Mouse (Mus musculus): Measurements from ENCODE around the gene Psmb10. TPM values are rescaled to one million over a fixed set of nuclear protein-coding genes. Genes with fewer than 3 reads are reported as not detected.

The Psmb10 gene
- polyA plus RNA-seq, 1 experiment from 2014 or later, result 33.8 TPM

DNA sequence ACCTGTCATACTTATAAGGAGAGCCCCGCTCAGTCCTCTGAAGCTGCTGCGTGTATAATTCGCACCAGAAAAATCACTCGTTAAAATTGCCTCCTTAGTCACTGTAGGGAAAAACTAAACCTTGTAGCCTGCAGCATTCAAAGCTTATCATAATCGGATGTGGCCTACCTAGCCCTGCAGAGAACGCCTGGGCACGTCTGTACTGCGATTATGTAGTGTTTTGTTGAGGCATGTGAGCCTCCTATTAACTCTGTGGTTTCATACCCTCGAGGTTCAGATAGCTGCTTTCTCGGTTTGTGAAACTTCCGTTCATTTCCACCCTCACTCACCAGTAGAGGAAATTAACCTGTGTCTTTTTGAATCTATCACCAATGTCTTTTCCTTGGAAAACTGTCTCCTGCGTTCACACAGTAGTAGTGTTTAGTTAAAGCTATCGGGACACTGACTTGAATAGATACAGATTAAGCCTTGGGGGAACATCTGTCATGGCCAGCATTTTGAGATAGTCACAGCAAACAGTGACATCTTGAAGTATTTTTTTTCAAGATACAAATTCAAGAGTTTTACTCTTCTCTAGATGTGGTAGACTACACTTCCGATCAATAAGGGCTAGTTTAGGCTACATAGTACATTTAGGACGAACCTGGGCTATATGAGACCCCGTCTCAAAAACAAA is 37.2 kb downstream of the Psmb10 start:
- 25% methylated on average over 16 of the region's 16 CpGs for WGBS
- ATAC-seq (ENCODE audit: insufficient number of reproducible peaks, low FRiP score, low TSS enrichment, low read depth), result no peak

DNA sequence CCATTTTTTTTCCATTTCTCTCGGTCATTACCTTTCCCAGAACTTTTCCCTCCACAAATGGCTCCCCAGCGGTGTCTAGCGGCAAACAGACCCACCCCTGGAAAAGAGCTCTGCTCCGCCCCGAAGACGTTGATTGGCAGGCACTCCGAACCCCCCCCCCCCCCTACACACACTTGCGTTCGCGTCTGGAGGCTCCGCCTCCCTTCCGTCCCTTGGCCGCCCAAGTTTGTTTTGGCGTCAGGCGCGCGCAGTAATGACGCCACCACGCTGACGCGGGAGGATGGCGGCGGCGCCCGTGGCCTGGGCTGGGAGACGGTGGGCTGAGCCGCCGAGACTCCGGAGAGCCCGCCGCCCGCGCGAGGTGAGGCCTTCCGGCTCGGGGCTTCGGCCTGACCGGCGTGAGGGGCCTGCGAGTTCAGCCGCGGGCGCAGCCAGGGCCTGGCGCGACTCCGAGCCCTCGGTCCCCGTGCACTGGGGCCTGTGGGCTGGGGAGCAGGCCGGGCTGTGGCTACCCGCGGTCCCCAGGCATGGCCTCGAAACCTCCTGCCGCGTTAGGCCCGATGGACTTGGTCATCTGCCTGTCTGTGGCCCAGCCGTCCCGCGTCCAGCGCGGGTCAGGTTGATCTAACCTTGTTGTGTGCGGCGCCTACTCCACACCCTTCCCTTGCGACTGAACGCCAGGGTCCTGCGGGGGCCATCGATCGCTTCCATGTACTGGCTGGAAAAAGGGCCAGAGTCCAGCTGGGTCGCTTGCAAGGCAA is 37.9 kb downstream of the Psmb10 start, which contains the start of gene Pskh1:
Pskh1 (plus strand) TSS at position 262 of the 761 bp plus-strand sequence.
- peak within 1 kb of the TSS; percentile 93 for H3K4me3 ChIP-seq (replicated peaks)
- no peaks in the 10 kb centered on the region for H3K9me3 ChIP-seq (replicated peaks)
- under 1% methylated on average over 68 of the region's 68 CpGs for WGBS
- H3K27me3 ChIP-seq, result no peaks in the 10 kb centered on the region
- H3K9ac ChIP-seq, result peak within 1 kb of the TSS; percentile 100
- peak; percentile 93 for ATAC-seq (ENCODE audit: insufficient number of reproducible peaks, low FRiP score, low TSS enrichment, low read depth)
- peak within 1 kb of the TSS; percentile 75 for H3K4me2 ChIP-seq (replicated peaks)
- peaks cover 10% of the 10 kb centered on the region; the same call in 1 of the 2 replicates for H3K4me1 ChIP-seq
- H3K27ac ChIP-seq (replicated peaks), result peak within 1 kb of the TSS; percentile 91
- H3K36me3 ChIP-seq, result no peaks in the 10 kb centered on the region

More for the DNA sequence above, 37.2 kb downstream of the Psmb10 start:
- Histone ChIP-seq H3K4me3 (replicated peaks) (peak overlapping the region; percentile 93), H3K4me2 (replicated peaks) (peak overlapping the region; percentile 75), H3K9me3 (replicated peaks) (no peaks in the 10 kb centered on the region), H3K27me3 (no peaks in the 10 kb centered on the region), H3K4me1 (peaks cover 10% of the 10 kb centered on the region; the same call in 1 of the 2 replicates), H3K9ac (peak overlapping the region; percentile 100), H3K36me3 (no peaks in the 10 kb centered on the region), H3K27ac (replicated peaks) (peak overlapping the region; percentile 91)

DNA sequence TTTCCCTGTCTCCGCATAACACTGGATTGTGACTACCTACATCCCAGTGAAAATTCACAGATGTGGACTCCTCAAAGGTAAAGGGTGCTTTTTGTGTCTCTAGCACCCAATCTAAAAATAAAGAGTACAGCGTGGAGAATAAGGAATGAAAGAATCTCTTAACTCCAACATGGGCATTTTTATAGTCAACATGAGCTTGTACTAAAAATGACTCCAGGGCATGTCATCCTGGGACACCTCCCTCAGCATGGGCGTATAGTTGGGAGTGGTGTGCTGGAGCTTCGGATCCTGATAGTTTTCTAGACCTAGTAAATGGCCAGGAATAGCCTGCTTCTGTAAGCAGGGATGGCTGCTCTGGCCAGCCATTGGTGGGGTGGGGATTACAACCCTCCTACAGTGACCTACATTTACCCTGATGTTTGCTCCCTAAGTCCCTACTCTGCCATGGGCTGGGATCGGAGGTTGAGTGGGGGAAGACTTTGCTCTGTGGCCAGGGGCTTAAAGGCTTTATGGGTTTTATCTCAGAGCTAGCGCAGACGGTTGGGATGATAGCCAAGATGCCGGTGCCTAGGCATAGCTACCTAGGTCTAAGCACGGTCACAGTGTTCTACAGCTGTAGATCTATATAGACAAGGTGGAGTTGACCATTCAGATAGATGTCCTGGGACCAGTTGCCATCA is 40.3 kb downstream of the Psmb10 start:
- Histone ChIP-seq H3K36me3 (peaks cover 14% of the 10 kb centered on the region), H3K9me3 (replicated peaks) (no peaks in the 10 kb centered on the region), H3K27ac (replicated peaks) (no peak overlapping the region), H3K4me3 (replicated peaks) (no peak overlapping the region), H3K27me3 (no peaks in the 10 kb centered on the region), H3K9ac (no peak overlapping the region), H3K4me2 (replicated peaks) (no peak overlapping the region), H3K4me1 (peaks cover 16% of the 10 kb centered on the region)
- ATAC-seq (ENCODE audit: insufficient number of reproducible peaks, low FRiP score, low TSS enrichment, low read depth), result no peak
- WGBS, result 73% methylated on average over 9 of the region's 9 CpGs

DNA sequence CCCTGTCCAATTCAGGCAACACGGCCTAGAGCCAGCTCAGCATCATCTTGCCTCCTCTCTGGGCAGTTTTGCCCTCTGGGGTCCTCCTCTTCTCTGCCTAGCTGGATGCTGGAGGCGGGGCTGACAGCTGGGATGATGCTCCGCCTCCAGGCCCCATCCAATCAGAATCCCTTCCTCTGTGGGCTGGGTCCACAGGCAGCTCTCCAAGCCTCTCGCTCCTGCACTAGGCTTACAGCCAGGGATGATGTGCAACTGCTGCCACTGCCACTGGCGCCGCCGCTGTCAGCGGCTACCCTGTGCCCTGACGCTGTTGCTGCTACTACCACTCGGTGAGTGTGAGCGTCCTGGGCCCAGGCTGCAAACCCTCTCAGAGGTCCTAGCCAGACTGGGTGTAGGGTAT is 44.9 kb downstream of the Psmb10 start, which contains the start of gene Nrn1l:
Nrn1l (plus strand) TSS at position 229 of the 400 bp plus-strand sequence.
- Histone ChIP-seq H3K4me2 (replicated peaks) (no peak within 1 kb of the TSS), H3K27me3 (no peaks in the 10 kb centered on the region), H3K4me1 (peaks cover 6% of the 10 kb centered on the region), H3K9me3 (replicated peaks) (no peaks in the 10 kb centered on the region), H3K36me3 (peaks cover 60% of the 10 kb centered on the region), H3K27ac (replicated peaks) (no peak within 1 kb of the TSS), H3K9ac (no peak within 1 kb of the TSS), H3K4me3 (replicated peaks) (no peak within 1 kb of the TSS)
- ATAC-seq (ENCODE audit: insufficient number of reproducible peaks, low FRiP score, low TSS enrichment, low read depth), result peak; percentile 84
- 6% methylated on average over 11 of the region's 11 CpGs for WGBS

DNA sequence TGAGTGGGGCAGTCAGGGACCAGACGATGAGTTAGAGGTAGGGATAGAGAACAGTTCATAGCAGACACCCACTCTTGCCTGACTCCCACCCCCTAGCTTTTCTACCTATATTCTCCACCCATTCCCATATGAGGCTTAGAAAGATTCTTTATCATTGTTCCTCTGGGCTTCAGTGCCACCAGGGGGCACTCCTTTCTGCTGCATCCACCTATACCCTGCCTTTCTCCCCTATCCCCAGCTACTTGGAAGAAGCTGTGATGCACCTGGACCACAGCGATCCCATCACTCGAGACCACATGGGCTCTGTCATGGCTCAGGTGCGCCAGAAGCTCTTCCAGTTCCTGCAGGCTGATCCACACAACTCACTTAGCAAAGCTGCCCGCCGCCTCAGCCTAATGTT is 45.8 kb downstream of the Psmb10 start:
- Histone ChIP-seq H3K9ac (no peak overlapping the region), H3K9me3 (replicated peaks) (no peaks in the 10 kb centered on the region), H3K27me3 (no peaks in the 10 kb centered on the region), H3K36me3 (peaks cover 69% of the 10 kb centered on the region), H3K4me1 (peaks cover 6% of the 10 kb centered on the region), H3K4me2 (replicated peaks) (no peak overlapping the region), H3K4me3 (replicated peaks) (no peak overlapping the region), H3K27ac (replicated peaks) (no peak overlapping the region)
- ATAC-seq (ENCODE audit: insufficient number of reproducible peaks, low FRiP score, low TSS enrichment, low read depth), result no peak
- 82% methylated on average over 6 of the region's 6 CpGs for WGBS

DNA sequence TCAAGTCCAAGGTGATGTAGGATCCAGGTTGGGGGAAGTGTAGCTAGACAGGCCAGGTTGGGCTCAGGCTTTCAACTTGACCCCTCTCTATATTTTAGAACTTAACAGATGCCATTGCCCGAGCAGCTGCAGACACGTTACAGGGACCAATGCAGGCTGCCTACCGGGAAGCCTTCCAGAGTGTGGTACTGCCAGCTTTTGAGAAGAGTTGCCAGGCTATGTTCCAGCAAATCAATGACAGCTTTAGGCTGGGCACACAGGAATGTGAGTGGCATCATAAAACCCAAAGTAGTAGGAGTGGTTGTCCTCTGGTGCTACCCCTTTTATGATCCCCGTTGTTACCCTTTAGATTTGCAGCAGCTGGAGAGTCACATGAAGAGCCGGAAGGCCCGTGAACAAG is 47.4 kb downstream of the Psmb10 start:
- Histone ChIP-seq H3K27ac (replicated peaks) (no peak overlapping the region), H3K4me1 (peaks cover 6% of the 10 kb centered on the region), H3K9ac (no peak overlapping the region), H3K4me3 (replicated peaks) (no peak overlapping the region), H3K9me3 (replicated peaks) (no peaks in the 10 kb centered on the region), H3K36me3 (peaks cover 84% of the 10 kb centered on the region), H3K4me2 (replicated peaks) (no peak overlapping the region), H3K27me3 (no peaks in the 10 kb centered on the region)
- 85% methylated on average over 6 of the region's 6 CpGs for WGBS
- no peak for ATAC-seq (ENCODE audit: insufficient number of reproducible peaks, low FRiP score, low TSS enrichment, low read depth)

DNA sequence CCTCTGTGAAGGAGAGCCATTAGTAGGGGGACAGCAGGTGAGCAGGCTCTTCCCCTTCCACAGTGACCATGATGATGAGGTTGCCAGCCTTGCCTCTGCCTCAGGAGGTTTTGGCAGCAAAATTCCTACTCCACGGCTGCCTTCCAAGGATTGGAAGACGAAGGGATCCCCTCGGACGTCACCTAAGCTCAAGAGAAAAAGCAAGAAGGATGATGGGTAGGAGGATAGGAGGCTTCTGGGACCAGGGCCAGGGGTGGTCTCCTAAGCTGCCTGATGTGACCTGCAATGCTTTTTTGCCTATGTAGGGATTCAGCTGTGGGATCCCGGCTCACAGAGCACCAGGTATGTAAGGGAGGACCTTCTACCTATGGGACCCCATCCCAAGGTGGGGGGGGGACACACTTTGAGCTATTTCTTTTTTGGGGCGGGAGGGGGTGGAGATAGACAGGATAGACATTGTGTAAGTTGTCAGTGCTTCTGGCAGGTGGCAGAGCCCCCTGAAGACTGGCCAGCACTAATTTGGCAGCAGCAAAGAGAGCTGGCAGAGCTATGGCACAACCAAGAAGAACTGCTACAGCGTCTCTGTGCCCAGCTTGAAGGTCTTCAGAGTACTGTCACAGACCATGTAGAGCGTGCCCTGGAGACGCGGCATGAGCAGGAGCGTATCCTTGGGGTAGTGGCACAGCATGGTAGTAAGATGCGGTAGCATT is 48.3 kb downstream of the Psmb10 start:
- Histone ChIP-seq H3K4me3 (replicated peaks) (no peak overlapping the region), H3K27me3 (no peaks in the 10 kb centered on the region), H3K9me3 (replicated peaks) (no peaks in the 10 kb centered on the region), H3K36me3 (peaks cover 91% of the 10 kb centered on the region), H3K4me1 (peaks cover 6% of the 10 kb centered on the region), H3K9ac (no peak overlapping the region), H3K4me2 (replicated peaks) (no peak overlapping the region), H3K27ac (replicated peaks) (no peak overlapping the region)
- WGBS, result 91% methylated on average over 12 of the region's 12 CpGs
- no peak for ATAC-seq (ENCODE audit: insufficient number of reproducible peaks, low FRiP score, low TSS enrichment, low read depth)

Small RNA genes within 50 kb of the gene (microRNA-seq; reads per million reads assigned to microRNA genes)
- gene Mir7074 (ENCODE audit: borderline number of aligned reads), result not detected

Other genes with a start within 250 kb of the Psmb10 start
- 65.0 and 73.3 TPM in 2 replicates for gene Acd, start 237.3 kb downstream of the Psmb10 start, polyA plus RNA-seq (2015; fragmentation: Nextera tagmentation; extraction: Ambion mirVana)
- 17.5 and 20.4 TPM in 2 replicates for gene Pard6a, start 237.3 kb downstream of the Psmb10 start, polyA plus RNA-seq (2015; fragmentation: Nextera tagmentation; extraction: Ambion mirVana)
- gene 4933405L10Rik, start 230.8 kb downstream of the Psmb10 start, polyA plus RNA-seq (2015; fragmentation: Nextera tagmentation; extraction: Ambion mirVana), result 0.20 and 0.37 TPM in 2 replicates
- gene Enkd1, start 230.2 kb downstream of the Psmb10 start, polyA plus RNA-seq (2015; fragmentation: Nextera tagmentation; extraction: Ambion mirVana), result 25.7 and 33.4 TPM in 2 replicates
- 21.9 and 23.1 TPM in 2 replicates for gene Gfod2, start 179.8 kb downstream of the Psmb10 start, polyA plus RNA-seq (2015; fragmentation: Nextera tagmentation; extraction: Ambion mirVana)
- 12.5 and 12.9 TPM in 2 replicates for gene Ranbp10, start 111.1 kb downstream of the Psmb10 start, polyA plus RNA-seq (2015; fragmentation: Nextera tagmentation; extraction: Ambion mirVana)
- gene Tsnaxip1, start 110.7 kb downstream of the Psmb10 start, polyA plus RNA-seq (2015; fragmentation: Nextera tagmentation; extraction: Ambion mirVana), result 3.5 and 7.2 TPM in 2 replicates
- 44.9 and 46.9 TPM in 2 replicates for gene Cenpt, start 85.2 kb downstream of the Psmb10 start, polyA plus RNA-seq (2015; fragmentation: Nextera tagmentation; extraction: Ambion mirVana)
- 73.2 and 75.8 TPM in 2 replicates for gene Thap11, start 83.3 kb downstream of the Psmb10 start, polyA plus RNA-seq (2015; fragmentation: Nextera tagmentation; extraction: Ambion mirVana)
- gene Nutf2, start 77.9 kb downstream of the Psmb10 start, polyA plus RNA-seq (2015; fragmentation: Nextera tagmentation; extraction: Ambion mirVana), result 150 and 188 TPM in 2 replicates
- 48.9 and 56.3 TPM in 2 replicates for gene Edc4, start 57.6 kb downstream of the Psmb10 start, polyA plus RNA-seq (2015; fragmentation: Nextera tagmentation; extraction: Ambion mirVana)
- 1.7 and 1.8 TPM in 2 replicates for gene Nrn1l, start 44.9 kb downstream of the Psmb10 start, polyA plus RNA-seq (2015; fragmentation: Nextera tagmentation; extraction: Ambion mirVana)
- 35.8 and 40.2 TPM in 2 replicates for gene Pskh1, start 38.0 kb downstream of the Psmb10 start, polyA plus RNA-seq (2015; fragmentation: Nextera tagmentation; extraction: Ambion mirVana)
- gene Ctrl, start 4.6 kb downstream of the Psmb10 start, polyA plus RNA-seq (2015; fragmentation: Nextera tagmentation; extraction: Ambion mirVana), result 1.4 TPM in 2 replicates
- 2.8 and 3.3 TPM in 2 replicates for gene Lcat, start 4.9 kb upstream of the Psmb10 start, polyA plus RNA-seq (2015; fragmentation: Nextera tagmentation; extraction: Ambion mirVana)
- gene Slc12a4, start 27.7 kb upstream of the Psmb10 start, polyA plus RNA-seq (2015; fragmentation: Nextera tagmentation; extraction: Ambion mirVana), result 57.6 and 60.4 TPM in 2 replicates
- not detected in 2 replicates for gene Dpep3, start 41.0 kb upstream of the Psmb10 start, polyA plus RNA-seq (2015; fragmentation: Nextera tagmentation; extraction: Ambion mirVana)
- 22.9 and 26.0 TPM in 2 replicates for gene Dus2, start 52.9 kb upstream of the Psmb10 start, polyA plus RNA-seq (2015; fragmentation: Nextera tagmentation; extraction: Ambion mirVana)
- gene Dpep2nb, start 67.5 kb upstream of the Psmb10 start, polyA plus RNA-seq (2015; fragmentation: Nextera tagmentation; extraction: Ambion mirVana), result 0.16 TPM in 1 of 2 replicates, not detected in the other
- gene Ddx28, start 73.4 kb upstream of the Psmb10 start, polyA plus RNA-seq (2015; fragmentation: Nextera tagmentation; extraction: Ambion mirVana), result 17.2 and 17.5 TPM in 2 replicates
- gene Nfatc3, start 120.4 kb upstream of the Psmb10 start, polyA plus RNA-seq (2015; fragmentation: Nextera tagmentation; extraction: Ambion mirVana), result 6.9 and 7.5 TPM in 2 replicates
- 43.5 and 55.4 TPM in 2 replicates for gene Esrp2, start 198.5 kb upstream of the Psmb10 start, polyA plus RNA-seq (2015; fragmentation: Nextera tagmentation; extraction: Ambion mirVana)
- gene Pla2g15, start 212.0 kb upstream of the Psmb10 start, polyA plus RNA-seq (2015; fragmentation: Nextera tagmentation; extraction: Ambion mirVana), result 17.3 and 18.6 TPM in 2 replicates
- 44.0 and 49.2 TPM in 2 replicates for gene Slc7a6, start 230.4 kb upstream of the Psmb10 start, polyA plus RNA-seq (2015; fragmentation: Nextera tagmentation; extraction: Ambion mirVana)